Mouse (Mus musculus) limb, embryonic 14.5 days (tissue): ENCODE measurements around the gene Pah. TPM values are rescaled to one million over a fixed set of nuclear protein-coding genes. Genes with fewer than 3 reads are reported as not detected.

ENCODE experiments used
- ATAC-seq: fragments of 200-750 bp; cut with Nextera tagmentation; 2 replicates; pipeline ENCODE4 v1.8.0; 2017; ENCODE audit warnings: low read depth, moderate number of reproducible peaks, moderate TSS enrichment; ENCODE audit not compliant: low FRiP score
- DNase-seq: peaks from one replicate; pipeline ENCODE4 v3.0.0-alpha.2; 2015; ENCODE audit warnings: low spot score
- H3K27ac ChIP-seq: fragments of 300-500 bp; sonication (generic); replicated peaks from 2 replicates; pipeline ENCODE4 v1.5.1; 2014; ENCODE audit warnings: low read depth, mild to moderate bottlenecking, low read length, moderate library complexity, mixed read lengths
- H3K27me3 ChIP-seq: fragments of 300-500 bp; sonication (generic); 2 replicates; pipeline ENCODE4 v1.6.1; 2014; ENCODE audit warnings: low read length, mixed read lengths; ENCODE audit not compliant: control insufficient read depth, insufficient read depth
- H3K36me3 ChIP-seq: fragments of 300-500 bp; sonication (generic); 2 replicates; pipeline ENCODE4 v1.6.1; 2014; ENCODE audit warnings: mild to moderate bottlenecking, low read length, moderate library complexity, mixed read lengths; ENCODE audit not compliant: control insufficient read depth, insufficient read depth
- H3K4me1 ChIP-seq: fragments of 300-500 bp; sonication (generic); 2 replicates; pipeline ENCODE4 v1.6.1; 2014; ENCODE audit warnings: antibody characterized with exemption, low read length, mixed read lengths; ENCODE audit not compliant: control insufficient read depth, insufficient read depth
- H3K4me2 ChIP-seq: fragments of 300-500 bp; sonication (generic); replicated peaks from 2 replicates; pipeline ENCODE4 v1.6.1; 2014; ENCODE audit warnings: low read depth, mild to moderate bottlenecking, low read length, moderate library complexity; ENCODE audit not compliant: severe bottlenecking
- H3K4me3 ChIP-seq: fragments of 300-500 bp; sonication (generic); replicated peaks from 2 replicates; pipeline ENCODE4 v1.5.1; 2014; ENCODE audit warnings: low read length
- H3K9ac ChIP-seq: fragments of 300-500 bp; sonication (generic); 2 replicates; pipeline ENCODE4 v1.6.1; 2014; ENCODE audit warnings: mild to moderate bottlenecking, low read depth, low read length, moderate library complexity; ENCODE audit not compliant: severe bottlenecking
- H3K9me3 ChIP-seq: fragments of 300-500 bp; sonication (generic); 2 replicates; pipeline ENCODE4 v1.6.1; 2016; ENCODE audit warnings: low read length; ENCODE audit not compliant: control insufficient read depth
- POLR2A ChIP-seq: fragments of 200-500 bp; IDR thresholded peaks from 2 replicates; pipeline ENCODE4 v1.8.0; 2012; ENCODE audit warnings: inconsistent platforms, mild to moderate bottlenecking, moderate library complexity, borderline replicate concordance; ENCODE audit not compliant: insufficient read depth, insufficient read length; ENCODE audit errors: extremely low read depth
- WGBS: fragments of 180-500 bp; shearing (Covaris S2); extraction: QIAGEN DNeasy Blood & Tissue Kit; methylation state at CpG from one replicate; pipeline ENCODE4 v1.1.7; 2014; 5-methylcytosine and 5-hydroxymethylcytosine counted together
- polyA plus RNA-seq, 2 experiments: library from polyadenylated mRNA; depleted of rRNA in 1 of 2; stranded (reverse) in 1 of 2; unstranded in 1 of 2; fragments of >200 nt; fragmentation: Nextera tagmentation in 1 of 2; extraction: Ambion mirVana in 1 of 2; gene quantifications; 2 replicates each; pipeline versions ENCODE4 v1.2.1 to v1.2.3; 2012 to 2014

Pah gene
- polyA plus RNA-seq, 2 experiments, result not detected

DNA sequence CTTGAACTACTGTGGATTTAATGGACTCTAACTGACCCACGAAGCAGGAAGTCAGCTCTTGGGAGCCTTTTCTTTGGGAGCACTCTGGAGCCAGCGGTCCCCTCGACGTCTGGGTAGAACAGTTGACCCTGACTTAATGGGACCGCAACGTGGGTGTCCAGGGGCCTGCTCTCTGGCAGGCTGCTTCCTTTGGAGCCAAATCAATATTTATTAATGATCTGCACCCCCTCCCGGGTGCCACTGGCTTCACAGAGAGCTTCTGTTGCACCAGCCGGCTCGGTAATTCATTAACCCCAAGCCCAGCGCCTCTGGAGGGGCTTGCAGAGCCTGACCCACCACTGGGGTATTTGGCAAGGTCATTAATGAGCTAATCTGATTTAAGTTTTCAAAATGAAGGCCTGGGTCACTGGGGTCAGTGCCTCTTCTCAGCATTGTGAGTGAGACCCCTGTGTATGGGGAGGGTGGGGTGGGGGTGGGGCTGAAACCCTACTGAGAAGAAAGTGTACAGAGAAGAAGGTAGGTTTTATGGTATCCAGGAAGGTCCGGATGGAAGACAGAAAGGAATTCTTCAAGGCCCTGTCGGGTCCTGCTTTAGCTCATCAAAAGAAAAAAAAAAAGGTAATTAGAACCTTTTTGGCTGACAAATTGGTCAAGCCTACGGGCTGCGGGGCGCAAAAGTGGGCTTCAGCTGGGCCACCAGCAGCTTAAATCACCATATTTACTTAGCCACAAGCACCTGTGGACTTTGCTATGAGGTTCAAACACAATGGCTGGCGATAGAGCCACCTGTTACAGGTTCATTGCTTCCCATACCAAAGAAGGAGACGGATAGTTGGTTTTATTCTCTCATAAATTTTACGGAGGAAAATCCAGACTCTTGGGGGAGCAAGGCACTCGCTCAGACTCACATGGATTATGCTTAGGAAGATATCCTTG is 25.0 kb downstream of the Pah start:
- WGBS, result 24% methylated on average over 19 of the region's 19 CpGs
- Histone ChIP-seq H3K4me2 (no peak overlapping the region), H3K4me3 (no peak overlapping the region), H3K4me1 (no peaks in the 10 kb centered on the region), H3K36me3 (no peaks in the 10 kb centered on the region), H3K9ac (no peak overlapping the region), H3K9me3 (no peaks in the 10 kb centered on the region), H3K27me3 (no peaks in the 10 kb centered on the region), H3K27ac (no peak overlapping the region)
- ATAC-seq, result no peak
- TF ChIP-seq POLR2A, result no peak
- no peak for DNase-seq

DNA sequence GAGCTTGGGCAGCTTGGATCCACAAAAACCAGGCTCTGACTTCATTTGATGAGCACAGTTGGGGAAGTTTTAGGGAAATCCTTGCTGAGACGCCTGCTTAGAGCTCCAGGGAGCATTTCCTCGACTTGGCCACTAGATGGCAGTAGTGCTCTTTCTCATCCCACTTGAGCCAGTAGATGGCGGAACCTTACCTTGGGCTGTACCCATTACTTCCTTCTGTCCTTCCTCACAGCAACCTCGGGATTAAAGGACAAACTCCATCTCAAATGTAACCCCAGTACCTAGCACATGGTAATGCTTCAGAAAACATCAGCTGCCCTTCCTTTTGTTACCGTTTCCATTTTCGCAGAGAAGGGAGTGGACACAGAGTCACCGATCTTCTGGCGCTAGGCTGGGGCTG is 31.1 kb downstream of the Pah start:
- Histone ChIP-seq H3K27ac (no peak overlapping the region), H3K9ac (no peak overlapping the region), H3K9me3 (no peaks in the 10 kb centered on the region), H3K4me1 (peaks cover 4% of the 10 kb centered on the region; the same call in 1 of the 2 replicates), H3K27me3 (no peaks in the 10 kb centered on the region), H3K36me3 (no peaks in the 10 kb centered on the region), H3K4me2 (no peak overlapping the region; the same call in 1 of the 2 replicates), H3K4me3 (no peak overlapping the region)
- DNase-seq (peak; percentile 80), ATAC-seq (peak; percentile 44; the same call in 1 of the 2 replicates)
- TF ChIP-seq POLR2A, result no peak
- 35% methylated on average over 8 of the region's 8 CpGs for WGBS

DNA sequence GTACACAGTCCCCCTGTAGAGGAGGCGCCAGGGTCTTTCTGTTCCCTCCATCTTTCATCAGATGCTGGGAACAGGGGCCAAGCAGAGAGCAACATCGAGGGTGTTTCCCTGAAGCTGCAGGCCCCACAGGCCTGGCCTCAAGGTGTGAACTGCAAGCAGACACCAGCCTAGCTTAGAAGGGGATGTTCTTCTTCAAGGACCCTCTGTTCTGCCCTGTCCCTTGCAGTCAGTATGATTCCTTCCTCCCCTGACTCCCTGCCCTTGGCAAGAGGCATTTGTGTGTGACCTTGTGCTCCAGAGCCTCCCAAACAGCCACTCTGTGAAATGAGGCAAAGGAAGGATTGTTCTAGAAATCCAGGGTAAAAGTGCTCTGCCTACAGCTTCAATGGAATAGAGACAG is 34.8 kb downstream of the Pah start:
- no peak overlapping the region for H3K4me3 ChIP-seq
- H3K4me2 ChIP-seq, result no peak overlapping the region
- ATAC-seq (no peak), DNase-seq (no peak)
- H3K9ac ChIP-seq, result no peak overlapping the region
- H3K9me3 ChIP-seq, result no peaks in the 10 kb centered on the region
- 48% methylated on average over 2 of the region's 2 CpGs for WGBS
- no peaks in the 10 kb centered on the region for H3K27me3 ChIP-seq
- peaks cover 4% of the 10 kb centered on the region; the same call in 1 of the 2 replicates for H3K4me1 ChIP-seq
- H3K27ac ChIP-seq, result no peak overlapping the region
- no peaks in the 10 kb centered on the region for H3K36me3 ChIP-seq
- TF ChIP-seq POLR2A, result no peak

DNA sequence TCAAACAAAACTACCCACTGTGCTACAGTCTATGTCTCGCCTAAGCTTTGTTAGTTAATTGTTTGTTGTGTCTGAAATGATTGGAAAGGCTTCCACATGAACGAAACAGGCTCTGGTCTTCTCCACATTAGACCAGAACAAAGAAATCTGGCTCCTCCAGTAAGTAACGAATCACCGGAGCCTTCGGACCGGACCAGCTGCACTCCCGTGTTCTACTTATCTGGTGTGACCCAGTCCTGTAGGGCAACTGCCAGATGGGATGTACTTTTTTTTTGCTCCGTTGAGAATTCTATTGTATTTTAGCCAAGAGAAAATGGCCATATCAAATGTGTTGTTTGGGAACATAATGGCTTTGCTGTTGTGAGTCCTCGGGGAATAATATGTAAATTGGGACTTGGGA is 42.2 kb downstream of the Pah start:
- WGBS, result 81% methylated on average over 9 of the region's 9 CpGs
- Histone ChIP-seq H3K27ac (no peak overlapping the region), H3K4me1 (no peaks in the 10 kb centered on the region), H3K27me3 (no peaks in the 10 kb centered on the region), H3K36me3 (no peaks in the 10 kb centered on the region), H3K4me3 (no peak overlapping the region), H3K9me3 (no peaks in the 10 kb centered on the region), H3K4me2 (no peak overlapping the region), H3K9ac (no peak overlapping the region)
- ATAC-seq, result no peak
- no peak for TF ChIP-seq POLR2A
- DNase-seq, result no peak

DNA sequence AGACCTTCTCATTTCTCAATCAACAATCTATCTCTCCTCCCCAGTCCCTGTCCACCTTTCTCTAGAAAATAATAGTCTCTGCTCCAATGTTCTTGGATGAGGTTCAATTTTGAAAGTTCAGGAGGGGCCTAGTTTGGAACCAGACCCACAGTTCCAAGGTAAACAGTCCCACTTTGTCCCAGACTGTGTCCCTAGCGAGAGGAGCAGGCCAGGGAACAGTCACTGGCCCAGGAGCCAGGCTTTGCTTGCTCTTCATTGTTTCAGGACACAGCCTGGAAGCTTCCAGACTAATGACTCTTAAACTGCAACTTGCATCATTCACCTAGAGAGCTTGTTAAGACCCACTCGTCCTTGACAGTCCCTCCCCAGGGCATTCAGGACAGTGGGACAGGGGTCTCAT is 44.1 kb downstream of the Pah start:
- WGBS, result 68% methylated on average over 2 of the region's 2 CpGs
- TF ChIP-seq POLR2A, result no peak
- Histone ChIP-seq H3K9me3 (no peaks in the 10 kb centered on the region), H3K27ac (no peak overlapping the region), H3K27me3 (no peaks in the 10 kb centered on the region), H3K9ac (no peak overlapping the region), H3K36me3 (no peaks in the 10 kb centered on the region), H3K4me3 (no peak overlapping the region), H3K4me1 (no peaks in the 10 kb centered on the region), H3K4me2 (no peak overlapping the region)
- ATAC-seq (no peak), DNase-seq (no peak)
